Mouse (Mus musculus): ENCODE results near the gene Kcne4.

GRCm38 (mm10) chr1:78864799-78865346 lies 48.3 kb downstream of the Kcne4 start:
- TF ChIP-seq CTCF (IDR thresholded peaks at IDR 0.05; ENCODE audit: extremely low read depth, insufficient read length, insufficient replicate concordance, low read depth, low read length) (no peak), POLR2A (IDR thresholded peaks at IDR 0.05; ENCODE audit: low read depth, low read length) (no peak)
